Mouse (Mus musculus) kidney, embryonic 14.5 days (tissue): Measurements from ENCODE around the gene Sirt3. TPM values are rescaled to one million over a fixed set of nuclear protein-coding genes. Genes with fewer than 3 reads are reported as not detected.

Experiments used
- ATAC-seq: fragments of 200-750 bp; cut with Nextera tagmentation; 2 replicates; pipeline ENCODE4 v1.8.0; 2017; ENCODE audit warnings: moderate number of reproducible peaks, mild to moderate bottlenecking, moderate TSS enrichment, moderate library complexity; ENCODE audit not compliant: low FRiP score, low TSS enrichment
- H3K27ac ChIP-seq: fragments of 300-500 bp; sonication (generic); 2 replicates; pipeline ENCODE4 v1.5.1; 2014; ENCODE audit warnings: low read depth, mild to moderate bottlenecking, low read length, moderate library complexity, mixed read lengths
- H3K27me3 ChIP-seq: fragments of 300-500 bp; sonication (generic); 2 replicates; pipeline ENCODE4 v1.6.1; 2014; ENCODE audit warnings: mild to moderate bottlenecking, low read length; ENCODE audit not compliant: control insufficient read depth, insufficient read depth
- H3K36me3 ChIP-seq: fragments of 300-500 bp; sonication (generic); 2 replicates; pipeline ENCODE4 v1.6.1; 2014; ENCODE audit warnings: low read length, mixed read lengths; ENCODE audit not compliant: control insufficient read depth, insufficient read depth
- H3K4me1 ChIP-seq: fragments of 300-500 bp; sonication (generic); 2 replicates; pipeline ENCODE4 v1.6.1; 2014; ENCODE audit warnings: low read length, mixed read lengths; ENCODE audit not compliant: control insufficient read depth, insufficient read depth
- H3K4me2 ChIP-seq: fragments of 300-500 bp; sonication (generic); replicated peaks from 2 replicates; pipeline ENCODE4 v1.6.1; 2014; ENCODE audit warnings: low read depth, mild to moderate bottlenecking, low read length
- H3K4me3 ChIP-seq: fragments of 300-500 bp; sonication (generic); 2 replicates; pipeline ENCODE4 v1.5.1; 2014; ENCODE audit warnings: mild to moderate bottlenecking, low read length
- H3K9ac ChIP-seq: fragments of 300-500 bp; sonication (generic); 2 replicates; pipeline ENCODE4 v1.6.1; 2014; ENCODE audit warnings: low read depth, mild to moderate bottlenecking, low read length, moderate library complexity
- H3K9me3 ChIP-seq: fragments of 300-500 bp; sonication (generic); 2 replicates; pipeline ENCODE4 v1.6.1; 2016; ENCODE audit warnings: low read length; ENCODE audit not compliant: control insufficient read depth
- WGBS: fragments of 180-500 bp; shearing (Covaris S2); extraction: QIAGEN DNeasy Blood & Tissue Kit; methylation state at CpG from one replicate; pipeline ENCODE4 v1.1.7; 2014; 5-methylcytosine and 5-hydroxymethylcytosine counted together
- polyA plus RNA-seq: library from polyadenylated mRNA; unstranded; fragments of >200 nt; fragmentation: Nextera tagmentation; extraction: Ambion mirVana; gene quantifications from 2 replicates; pipeline ENCODE4 v1.2.1, GENCODE M21; 2014

The Sirt3 gene
- polyA plus RNA-seq, 1 experiment from 2014 or later: 26.2 TPM

DNA sequence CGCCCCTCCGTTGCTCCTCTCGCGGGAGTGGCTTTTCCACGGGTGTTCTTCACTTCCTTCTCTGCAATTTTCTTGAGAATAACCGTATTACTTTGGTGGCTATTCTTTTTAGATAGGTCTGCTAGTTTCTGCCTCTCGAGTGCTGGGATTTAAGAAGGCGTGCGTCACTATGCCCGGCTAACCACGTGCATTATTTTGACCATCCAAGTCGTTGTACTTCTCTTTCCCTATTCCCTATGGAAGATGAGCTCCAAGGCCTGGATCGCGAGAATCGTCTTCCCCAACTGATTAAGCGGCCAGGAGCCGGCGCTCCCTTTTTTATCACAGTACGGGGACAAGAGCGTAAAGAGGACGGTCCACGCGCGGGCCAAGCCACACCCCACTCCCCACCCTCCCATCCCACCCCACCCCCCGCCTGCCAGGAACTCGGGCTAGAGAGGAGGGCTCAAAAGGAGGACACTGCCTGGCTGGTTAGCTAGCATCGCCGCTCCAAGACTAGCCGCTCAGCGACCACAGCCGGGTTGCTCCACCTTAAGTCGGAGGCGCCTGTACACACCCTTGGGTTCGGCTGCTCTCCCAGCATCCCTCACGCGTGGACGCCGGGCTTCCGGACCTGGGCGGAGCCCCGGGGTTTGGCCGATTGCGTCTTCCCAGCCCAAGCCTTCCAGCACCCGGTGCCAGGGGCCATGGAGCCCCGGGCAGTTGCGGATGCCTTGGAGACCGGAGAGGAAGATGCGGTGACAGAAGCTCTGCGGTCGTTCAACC lies 25.1 kb downstream of the Sirt3 start, which contains the start of gene Ric8a:
Gene Ric8a (plus strand): TSS at position 173 of the 765 bp plus-strand sequence.
- Histone ChIP-seq H3K36me3 (peaks cover 55% of the 10 kb centered on the region), H3K27me3 (no peaks in the 10 kb centered on the region), H3K4me3 (peak within 1 kb of the TSS; percentile 52), H3K27ac (peak within 1 kb of the TSS; percentile 75), H3K4me1 (peaks cover 15% of the 10 kb centered on the region), H3K9me3 (no peaks in the 10 kb centered on the region), H3K9ac (peak within 1 kb of the TSS; percentile 92), H3K4me2 (peak within 1 kb of the TSS; percentile 88)
- WGBS: under 1% methylated on average over 49 of the region's 50 CpGs
- ATAC-seq: peak; percentile 84

DNA sequence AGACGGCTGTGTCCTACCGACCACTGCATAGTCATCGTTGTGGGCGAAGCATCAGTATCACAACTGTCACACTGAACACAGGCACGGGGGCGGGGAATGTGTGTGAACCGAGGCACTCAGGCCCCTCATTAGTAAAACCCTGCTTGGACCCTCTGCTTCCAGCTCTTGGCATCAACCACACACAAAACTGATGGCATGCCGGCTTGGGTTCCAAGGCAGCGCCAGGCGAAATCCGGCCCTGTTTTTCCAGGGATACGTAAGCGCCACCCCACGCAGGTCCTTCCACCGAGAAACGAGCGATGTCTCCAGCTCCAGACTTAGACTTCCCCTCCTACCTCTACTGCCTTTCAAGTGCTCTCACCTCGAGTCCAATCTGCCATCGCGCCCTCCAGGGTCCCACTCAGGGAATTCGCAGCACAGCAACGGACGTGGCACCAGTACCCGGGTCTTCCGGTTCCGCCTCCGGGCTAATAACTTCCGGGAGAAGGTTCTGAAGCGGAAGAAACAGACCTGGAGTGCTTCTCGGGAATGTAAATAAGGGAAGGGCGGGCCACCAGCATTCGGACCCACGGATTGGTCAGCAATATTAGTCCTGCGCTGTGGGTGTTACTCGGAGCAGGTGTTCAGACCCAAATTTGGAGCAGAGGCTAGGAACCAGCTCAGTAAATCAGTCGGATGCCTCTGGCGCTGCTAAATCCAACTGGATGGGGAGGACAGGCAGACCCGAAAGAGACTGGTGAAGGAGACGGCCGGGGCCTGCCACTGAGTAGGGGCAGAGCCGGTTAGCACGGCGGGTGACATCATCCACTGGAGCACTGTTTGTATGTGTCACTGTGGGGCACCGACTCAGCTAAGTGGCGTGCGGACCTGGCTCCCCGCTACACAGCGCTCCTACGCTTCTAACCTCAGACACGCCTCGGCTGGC lies 26.0 kb downstream of the Sirt3 start, which contains the start of gene Gm45785:
Gene Gm45785 (minus strand): TSS at position 472 of the 925 bp plus-strand sequence.
- under 1% methylated on average over 51 of the region's 51 CpGs for WGBS
- H3K36me3 ChIP-seq: peaks cover 52% of the 10 kb centered on the region
- peak within 1 kb of the TSS; percentile 75 for H3K27ac ChIP-seq
- peak within 1 kb of the TSS; percentile 52 for H3K4me3 ChIP-seq
- peaks cover 15% of the 10 kb centered on the region for H3K4me1 ChIP-seq
- peak within 1 kb of the TSS; percentile 92 for H3K9ac ChIP-seq
- no peaks in the 10 kb centered on the region for H3K27me3 ChIP-seq
- H3K4me2 ChIP-seq: peak within 1 kb of the TSS; percentile 88
- ATAC-seq: peak; percentile 82
- H3K9me3 ChIP-seq: no peaks in the 10 kb centered on the region

DNA sequence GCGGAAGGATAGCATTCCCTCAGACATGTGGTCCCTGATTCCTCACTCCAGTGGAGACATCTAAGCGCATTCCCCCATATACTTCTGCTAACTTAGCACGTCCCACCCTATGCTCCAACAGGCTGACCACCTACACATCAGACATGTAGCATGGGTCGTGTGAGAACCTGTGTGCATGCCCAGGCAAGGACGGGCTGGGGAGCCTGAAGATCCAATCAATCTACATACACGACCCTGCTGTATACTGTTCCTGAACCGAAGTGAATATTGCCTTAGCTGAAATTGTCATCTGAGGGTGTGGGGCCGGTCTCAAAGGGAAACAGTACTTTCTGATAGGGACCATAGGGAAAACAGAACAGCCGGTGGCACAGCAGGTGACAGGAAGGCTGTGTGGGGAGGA lies 26.9 kb downstream of the Sirt3 start:
- H3K4me2 ChIP-seq: peak overlapping the region; percentile 88
- WGBS: 77% methylated on average over 9 of the region's 9 CpGs
- H3K9me3 ChIP-seq: no peaks in the 10 kb centered on the region
- no peak for ATAC-seq
- peaks cover 15% of the 10 kb centered on the region for H3K4me1 ChIP-seq
- H3K9ac ChIP-seq: peak overlapping the region; percentile 92
- H3K4me3 ChIP-seq: peak overlapping the region; percentile 52
- no peak overlapping the region for H3K27ac ChIP-seq
- H3K36me3 ChIP-seq: peaks cover 43% of the 10 kb centered on the region
- H3K27me3 ChIP-seq: no peaks in the 10 kb centered on the region

DNA sequence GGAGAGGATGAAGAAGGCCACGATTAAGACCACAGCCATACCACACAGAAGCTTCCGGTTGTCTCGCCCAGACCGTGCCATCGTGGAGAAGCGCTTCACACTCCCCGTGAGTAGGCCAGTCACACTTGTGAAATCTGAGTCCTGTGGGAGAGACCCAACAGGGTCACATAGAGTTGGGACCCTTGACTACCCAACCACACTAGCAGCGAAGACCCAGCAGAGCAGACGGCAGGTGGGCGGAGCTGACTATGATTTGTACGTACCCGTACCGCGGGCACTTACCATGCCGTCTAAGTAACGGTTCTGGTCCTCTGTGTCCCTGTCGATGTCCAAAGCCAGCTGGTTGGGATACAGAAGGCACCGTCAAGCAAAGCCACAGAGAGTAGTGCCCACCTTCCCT lies 27.6 kb downstream of the Sirt3 start:
- Histone ChIP-seq H3K4me1 (peaks cover 15% of the 10 kb centered on the region), H3K36me3 (peaks cover 41% of the 10 kb centered on the region), H3K4me2 (peak overlapping the region; percentile 88; the same call in 1 of the 2 replicates), H3K9ac (no peak overlapping the region), H3K27me3 (no peaks in the 10 kb centered on the region), H3K9me3 (no peaks in the 10 kb centered on the region), H3K27ac (no peak overlapping the region), H3K4me3 (no peak overlapping the region; the same call in 1 of the 2 replicates)
- WGBS: 87% methylated on average over 18 of the region's 18 CpGs
- no peak for ATAC-seq

DNA sequence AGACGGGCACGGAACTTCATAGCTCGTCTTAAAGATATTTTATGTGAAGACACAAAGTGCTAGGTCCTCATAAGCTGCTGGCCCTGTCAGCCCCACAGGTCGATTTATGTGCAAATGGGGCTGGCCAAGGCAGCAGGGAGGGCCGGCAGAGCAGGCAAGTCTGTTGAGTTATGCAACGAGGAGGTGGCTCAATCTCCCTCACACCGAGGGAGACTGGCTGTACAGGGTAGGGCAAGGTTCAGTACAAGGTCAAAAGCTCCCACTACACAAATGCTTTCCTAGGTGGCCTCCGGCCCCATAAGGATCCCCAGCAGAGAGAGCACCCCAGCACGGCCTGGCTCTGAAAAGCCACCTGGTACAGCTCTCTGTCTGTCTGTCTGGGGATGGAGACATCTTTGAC lies 28.7 kb downstream of the Sirt3 start:
- no peak for ATAC-seq
- WGBS: 86% methylated on average over 9 of the region's 9 CpGs
- peaks cover 14% of the 10 kb centered on the region for H3K4me1 ChIP-seq
- H3K27me3 ChIP-seq: no peaks in the 10 kb centered on the region
- H3K9ac ChIP-seq: no peak overlapping the region
- H3K36me3 ChIP-seq: peaks cover 35% of the 10 kb centered on the region
- no peak overlapping the region for H3K4me2 ChIP-seq
- no peak overlapping the region for H3K27ac ChIP-seq
- H3K4me3 ChIP-seq: no peak overlapping the region
- H3K9me3 ChIP-seq: no peaks in the 10 kb centered on the region

DNA sequence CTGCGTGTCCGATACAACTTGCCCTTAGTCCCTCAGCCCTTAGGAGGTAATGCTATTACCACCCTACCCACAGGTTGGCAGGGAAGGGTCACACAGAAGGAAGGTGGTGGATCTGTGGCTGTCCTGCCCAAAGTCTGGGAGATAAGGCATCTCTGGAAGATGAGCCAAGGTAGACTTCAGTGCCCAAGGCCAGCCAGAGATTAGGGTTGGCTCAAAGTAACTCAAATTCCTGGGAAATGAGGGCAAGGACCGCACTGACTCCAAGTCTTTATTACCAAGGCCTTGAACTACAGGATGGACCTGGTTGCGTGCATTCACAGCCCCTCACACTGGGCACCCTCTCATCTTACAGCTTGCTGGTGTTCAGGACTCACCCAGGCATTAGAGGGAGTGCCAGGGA lies 30.2 kb downstream of the Sirt3 start:
- Histone ChIP-seq H3K9me3 (no peaks in the 10 kb centered on the region), H3K27ac (no peak overlapping the region), H3K4me2 (no peak overlapping the region), H3K9ac (no peak overlapping the region), H3K27me3 (no peaks in the 10 kb centered on the region), H3K4me3 (no peak overlapping the region), H3K36me3 (peaks cover 35% of the 10 kb centered on the region), H3K4me1 (peaks cover 7% of the 10 kb centered on the region; the same call in 1 of the 2 replicates)
- whole genome bisulfite sequencing: 87% methylated on average over 4 of the region's 4 CpGs
- ATAC-seq: no peak

DNA sequence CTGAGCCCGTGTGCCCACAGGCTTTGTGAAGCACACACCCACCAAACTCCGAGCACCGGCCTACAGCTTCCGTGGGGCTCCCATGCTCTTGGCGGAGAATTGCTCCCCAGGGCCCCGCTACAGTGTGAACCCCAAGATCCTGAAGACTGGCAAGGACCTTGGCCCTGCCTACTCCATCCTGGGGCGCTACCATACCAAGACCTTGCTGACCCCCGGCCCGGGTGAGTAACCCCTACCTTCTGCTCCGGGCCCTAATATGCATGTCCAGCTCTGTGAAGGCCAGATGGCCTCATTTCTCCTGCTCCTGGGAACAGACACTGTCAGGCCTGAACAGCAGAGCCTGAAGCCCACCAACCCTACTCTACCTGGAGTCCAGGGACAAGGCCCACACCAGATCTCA lies 33.5 kb downstream of the Sirt3 start:
- Histone ChIP-seq H3K4me1 (no peaks in the 10 kb centered on the region), H3K36me3 (peaks cover 22% of the 10 kb centered on the region), H3K4me2 (no peak overlapping the region), H3K9ac (no peak overlapping the region), H3K27me3 (no peaks in the 10 kb centered on the region), H3K9me3 (no peaks in the 10 kb centered on the region), H3K4me3 (no peak overlapping the region), H3K27ac (no peak overlapping the region)
- WGBS: 88% methylated on average over 10 of the region's 10 CpGs
- no peak for ATAC-seq

DNA sequence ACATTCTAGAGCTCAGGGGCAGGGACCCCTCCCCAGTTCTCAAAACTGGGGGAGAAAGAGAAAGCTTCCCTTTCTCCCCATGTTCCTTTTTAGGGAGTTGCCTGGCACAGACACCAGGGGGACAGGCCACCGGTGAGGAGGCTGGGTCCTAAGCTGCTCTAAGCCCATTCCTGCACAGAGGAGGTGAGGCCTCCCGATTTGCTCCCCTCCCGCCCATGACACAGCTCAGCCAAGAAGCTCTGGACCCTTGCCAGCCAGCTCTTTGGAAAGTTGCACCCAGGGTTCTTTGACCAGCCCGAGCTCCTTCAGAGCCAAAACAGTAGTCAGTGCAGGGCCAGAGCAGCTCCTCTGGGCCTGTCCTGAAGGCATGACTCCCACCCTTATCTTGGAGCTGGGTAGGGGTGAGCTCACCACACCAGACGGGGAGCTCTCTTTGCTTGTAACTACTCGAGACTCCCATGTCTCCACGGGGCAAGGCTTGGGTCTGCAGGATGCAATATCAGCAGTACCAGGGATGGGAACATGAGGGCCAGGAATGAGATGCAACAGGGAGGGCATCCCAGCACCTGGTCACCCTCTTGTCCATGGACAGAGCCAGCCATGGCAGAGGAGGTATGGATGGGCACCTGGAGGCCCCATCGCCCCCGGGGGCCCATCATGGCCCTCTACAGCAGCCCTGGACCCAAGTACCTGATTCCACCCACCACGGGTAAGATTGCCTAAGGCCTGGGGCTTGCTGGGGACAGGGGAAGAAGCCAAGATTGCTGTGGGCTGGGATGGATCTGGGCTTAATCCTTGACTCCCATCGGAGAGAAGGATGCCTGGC lies 34.1 kb downstream of the Sirt3 start, which contains the start of gene Odf3:
Gene Odf3 (plus strand): TSS at position 51 of the 826 bp plus-strand sequence.
- Histone ChIP-seq H3K4me1 (no peaks in the 10 kb centered on the region), H3K4me2 (no peak within 1 kb of the TSS), H3K9me3 (no peaks in the 10 kb centered on the region), H3K36me3 (peaks cover 15% of the 10 kb centered on the region), H3K27me3 (no peaks in the 10 kb centered on the region), H3K4me3 (no peak within 1 kb of the TSS), H3K27ac (no peak within 1 kb of the TSS), H3K9ac (no peak within 1 kb of the TSS)
- ATAC-seq: no peak
- 67% methylated on average over 11 of the region's 11 CpGs for WGBS
